Mouse (Mus musculus) cerebellum, adult (tissue): ENCODE data around the gene Cel.
"Not testable (repeated sequence)": the region's sequence is repeated elsewhere in the genome, so short reads cannot be mapped to it uniquely, and the experiment has no call there.

Experiments
- ATAC-seq: cut with Nextera tagmentation; 2 replicates; pipeline ENCODE4 v1.9.2; 2017; ENCODE audit warnings: mild to moderate bottlenecking, moderate library complexity, mixed read lengths; ENCODE audit not compliant: insufficient number of reproducible peaks, low FRiP score, low TSS enrichment

Gene Cel

GRCm38 (mm10) chr2:28524406-28524805, 38.8 kb downstream of the Cel start:
- no peak for ATAC-seq

- ATAC-seq = no peak; the same call in 1 of the 2 replicates
Measured at GRCm38 (mm10) chr2:28523643-28524117, 39.5 kb downstream of the Cel start.

- ATAC-seq = no peak
Measured at GRCm38 (mm10) chr2:28522166-28522565, 41.0 kb downstream of the Cel start.

- ATAC-seq = no peak
Measured at GRCm38 (mm10) chr2:28521571-28522151, 41.5 kb downstream of the Cel start.

GRCm38 (mm10) chr2:28520581-28520980, 42.6 kb downstream of the Cel start:
- peak; percentile 45; the same call in 1 of the 2 replicates for ATAC-seq

- no peak for ATAC-seq
Measured at GRCm38 (mm10) chr2:28518231-28518630, 45.0 kb downstream of the Cel start.

GRCm38 (mm10) chr2:28517206-28517909, 45.8 kb downstream of the Cel start:
- no peak for ATAC-seq

GRCm38 (mm10) chr2:28514489-28514888, 48.7 kb downstream of the Cel start:
- ATAC-seq = no peak

GRCm38 (mm10) chr2:28513431-28514370, 49.5 kb downstream of the Cel start:
- peak; percentile 13; the same call in 1 of the 2 replicates for ATAC-seq

GRCm38 (mm10) chr2:28512798-28513401, 50.3 kb downstream of the Cel start, which contains the start of gene Ralgds:
TSS of gene Ralgds (plus strand) at chr2:28513125.
- peak; percentile 57 for ATAC-seq

- ATAC-seq = not testable (repeated sequence)
Measured at GRCm38 (mm10) chr2:28511600-28511999, 51.6 kb downstream of the Cel start.

- no peak for ATAC-seq
Measured at GRCm38 (mm10) chr2:28506291-28506690, 56.9 kb downstream of the Cel start.

- no peak for ATAC-seq
Measured at GRCm38 (mm10) chr2:28505795-28506194, 57.4 kb downstream of the Cel start, which contains the start of gene Gm10134. TSS of gene Gm10134 (plus strand) at chr2:28506095.
